Mouse (Mus musculus) lung, embryonic 16.5 days (tissue): ENCODE measurements at regions not wholly inside any gene's neighbourhood (a gene's known extent, or its start where the extent isn't known, plus 50 kb on each side); places are given as distances from the start of the nearest gene placed in this dataset.

Experiments
- ATAC-seq: fragments of 200-750 bp; cut with Nextera tagmentation; 2 replicates; pipeline ENCODE4 v1.8.0; 2017; ENCODE audit warnings: low read depth, mild to moderate bottlenecking, moderate library complexity
- H3K27ac ChIP-seq: fragments of 300-500 bp; sonication (generic); 2 replicates; pipeline ENCODE4 v1.5.1; 2014; ENCODE audit warnings: mild to moderate bottlenecking, control low read depth, low read length
- H3K27me3 ChIP-seq: fragments of 300-500 bp; sonication (generic); 2 replicates; pipeline ENCODE4 v1.6.1; 2014; ENCODE audit warnings: low read depth, low read length, mixed read lengths; ENCODE audit not compliant: control insufficient read depth, insufficient read depth
- H3K36me3 ChIP-seq: fragments of 300-500 bp; sonication (generic); 2 replicates; pipeline ENCODE4 v1.6.1; 2014; ENCODE audit warnings: low read length; ENCODE audit not compliant: control insufficient read depth, insufficient read depth
- H3K4me1 ChIP-seq: fragments of 300-500 bp; sonication (generic); replicated peaks from 2 replicates; pipeline ENCODE4 v1.6.1; 2014; ENCODE audit warnings: low read length, mixed read lengths; ENCODE audit not compliant: control insufficient read depth, insufficient read depth
- H3K4me2 ChIP-seq: fragments of 300-500 bp; sonication (generic); 2 replicates; pipeline ENCODE4 v1.6.1; 2014; ENCODE audit warnings: low read depth, low read length, control low read depth
- H3K4me3 ChIP-seq: fragments of 300-500 bp; sonication (generic); 2 replicates; pipeline ENCODE4 v1.5.1; 2014; ENCODE audit warnings: mild to moderate bottlenecking, low read length, control low read depth
- H3K9ac ChIP-seq: fragments of 300-500 bp; sonication (generic); 2 replicates; pipeline ENCODE4 v1.6.1; 2014; ENCODE audit warnings: low read length, control low read depth
- H3K9me3 ChIP-seq: fragments of 300-500 bp; sonication (generic); 2 replicates; pipeline ENCODE4 v1.6.1; 2016; ENCODE audit warnings: low read length; ENCODE audit not compliant: control insufficient read depth
- WGBS: fragments of 180-500 bp; shearing (Covaris S2); extraction: QIAGEN DNeasy Blood & Tissue Kit; methylation state at CpG from one replicate; pipeline ENCODE4 v1.1.7; 2014; 5-methylcytosine and 5-hydroxymethylcytosine counted together

- 62% methylated on average over 12 of the region's 12 CpGs for WGBS
- Histone ChIP-seq H3K27me3 (no peaks in the 10 kb centered on the region), H3K4me1 (no peaks in the 10 kb centered on the region), H3K4me2 (no peak overlapping the region), H3K9ac (no peak overlapping the region), H3K36me3 (no peaks in the 10 kb centered on the region), H3K9me3 (no peaks in the 10 kb centered on the region), H3K27ac (no peak overlapping the region), H3K4me3 (no peak overlapping the region)
- no peak for ATAC-seq
Observed at GRCm38 (mm10) chr3:34252730-34253337, 171.7 kb upstream of the Dnajc19 start.

GRCm38 (mm10) chr3:34242126-34242525 is 161.0 kb upstream of the Dnajc19 start:
- 87% methylated on average over 3 of the region's 3 CpGs for WGBS
- no peaks in the 10 kb centered on the region for H3K36me3 ChIP-seq
- H3K4me1 ChIP-seq: no peaks in the 10 kb centered on the region
- no peak for ATAC-seq
- no peak overlapping the region for H3K4me2 ChIP-seq
- no peaks in the 10 kb centered on the region for H3K27me3 ChIP-seq
- H3K9me3 ChIP-seq: no peaks in the 10 kb centered on the region
- no peak overlapping the region for H3K4me3 ChIP-seq
- H3K27ac ChIP-seq: no peak overlapping the region
- no peak overlapping the region for H3K9ac ChIP-seq

- Histone ChIP-seq H3K4me3 (no peak overlapping the region), H3K27me3 (no peaks in the 10 kb centered on the region), H3K27ac (no peak overlapping the region), H3K36me3 (no peaks in the 10 kb centered on the region), H3K4me1 (no peaks in the 10 kb centered on the region), H3K9ac (no peak overlapping the region), H3K9me3 (no peaks in the 10 kb centered on the region), H3K4me2 (no peak overlapping the region)
- 67% methylated on average over 2 of the region's 2 CpGs for WGBS
- no peak for ATAC-seq
Observed at GRCm38 (mm10) chr3:34239978-34240377, 158.9 kb upstream of the Dnajc19 start.

DNA sequence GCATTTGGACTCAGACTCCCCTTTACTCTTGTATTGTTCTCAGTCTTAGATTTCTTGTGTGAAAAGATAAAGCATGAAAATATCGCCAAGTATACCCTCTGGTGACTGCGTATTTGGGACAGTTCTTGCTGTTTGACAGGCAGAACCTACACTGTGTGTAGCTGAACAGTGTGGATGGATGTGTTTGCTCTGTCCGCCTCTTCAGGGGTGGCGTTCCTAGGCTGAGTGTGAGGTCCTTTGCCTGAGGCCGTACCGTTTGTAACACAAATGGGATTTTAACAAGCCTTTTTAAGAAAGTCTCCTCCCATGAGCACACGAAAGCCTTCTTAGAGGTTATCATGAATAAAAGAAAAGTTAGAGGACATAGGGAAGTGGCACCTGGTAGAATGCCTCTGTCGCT is 153.3 kb upstream of the Dnajc19 start:
- no peak overlapping the region for H3K9ac ChIP-seq
- 41% methylated on average over 8 of the region's 8 CpGs for WGBS
- H3K27me3 ChIP-seq: no peaks in the 10 kb centered on the region
- no peaks in the 10 kb centered on the region for H3K36me3 ChIP-seq
- no peaks in the 10 kb centered on the region for H3K9me3 ChIP-seq
- ATAC-seq: no peak
- no peak overlapping the region for H3K27ac ChIP-seq
- H3K4me1 ChIP-seq: no peaks in the 10 kb centered on the region
- H3K4me2 ChIP-seq: no peak overlapping the region
- no peak overlapping the region for H3K4me3 ChIP-seq

DNA sequence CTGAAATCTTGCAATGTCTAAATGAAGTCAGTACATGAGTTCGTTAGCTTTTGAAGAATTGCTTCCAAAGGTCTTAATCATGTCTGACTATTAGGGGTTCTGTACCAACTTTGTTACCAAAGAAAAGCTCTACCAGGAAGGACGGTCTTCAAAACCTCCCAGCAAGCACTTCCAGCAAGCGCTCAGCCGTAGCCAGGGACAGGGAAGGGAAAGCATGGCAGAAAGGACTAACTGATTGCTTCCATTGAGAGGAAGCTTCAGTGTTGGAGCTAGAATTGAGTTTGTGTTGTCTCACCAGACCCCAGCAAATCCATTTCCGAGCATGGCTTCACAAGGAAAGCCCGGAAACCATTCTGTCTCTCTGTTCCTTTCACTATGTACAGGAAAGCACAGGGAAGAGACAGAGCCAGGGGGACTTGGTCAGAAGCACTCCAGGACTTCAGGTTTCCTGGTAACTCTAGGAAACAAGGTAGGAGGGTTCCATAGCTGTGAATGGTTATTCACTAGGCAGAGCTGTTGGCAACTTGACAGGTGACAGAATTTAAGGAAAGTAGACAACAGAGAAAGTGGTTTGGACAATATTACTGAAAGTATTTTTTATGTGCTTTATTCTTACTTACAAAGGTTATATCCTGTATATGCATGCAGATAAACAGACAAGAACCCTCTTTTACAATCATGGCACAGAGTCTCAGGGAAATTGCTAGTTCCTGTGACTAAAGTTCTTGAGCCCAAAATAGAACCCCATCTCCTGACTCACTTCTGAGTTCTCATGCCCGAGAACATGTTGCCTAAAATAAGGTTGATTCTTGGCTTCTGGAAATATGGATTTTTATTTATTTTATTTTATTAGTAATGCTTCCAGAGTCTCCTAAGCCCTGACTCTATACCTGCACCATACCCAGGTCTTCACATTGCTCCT is 151.5 kb upstream of the Dnajc19 start:
- Histone ChIP-seq H3K4me2 (no peak overlapping the region), H3K9me3 (no peaks in the 10 kb centered on the region), H3K9ac (no peak overlapping the region), H3K27ac (no peak overlapping the region), H3K27me3 (no peaks in the 10 kb centered on the region), H3K4me3 (no peak overlapping the region), H3K36me3 (no peaks in the 10 kb centered on the region), H3K4me1 (no peaks in the 10 kb centered on the region)
- no peak for ATAC-seq
- 81% methylated on average over 7 of the region's 7 CpGs for WGBS

DNA sequence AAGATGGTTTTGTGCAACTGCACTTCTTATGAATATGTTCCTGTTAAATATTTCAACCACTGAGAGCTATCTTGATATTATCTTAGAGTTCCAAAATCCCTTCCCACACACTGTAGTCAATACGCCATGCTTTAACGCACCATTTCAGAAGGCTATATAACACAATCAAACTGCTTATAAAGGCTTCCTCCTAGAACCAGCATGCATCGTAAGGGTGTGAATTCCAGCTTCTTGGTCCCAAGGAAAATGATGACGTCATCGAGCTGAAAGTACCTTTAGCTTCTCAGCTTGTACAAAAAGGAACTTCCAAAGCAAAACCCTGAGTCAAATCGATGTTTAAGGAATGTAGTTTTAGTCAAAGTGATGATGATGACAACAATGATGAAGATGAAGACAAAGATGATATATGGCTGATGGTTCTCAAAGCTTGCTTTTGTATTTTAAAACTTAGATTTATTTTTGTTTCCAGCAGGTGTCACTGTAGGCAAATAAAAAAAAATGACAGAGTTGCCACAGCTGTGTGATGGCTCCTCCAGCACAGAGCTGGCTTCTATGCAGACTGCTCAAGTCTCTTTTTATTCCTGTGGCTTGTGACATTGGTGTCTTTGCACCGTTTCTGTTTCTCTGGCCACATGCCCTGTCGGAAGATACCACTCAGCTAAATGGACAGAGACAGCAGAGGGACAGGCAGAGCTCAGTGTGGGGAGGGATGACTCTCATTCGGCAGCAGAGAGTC is 150.6 kb upstream of the Dnajc19 start:
- ATAC-seq: no peak
- Histone ChIP-seq H3K4me1 (no peaks in the 10 kb centered on the region), H3K36me3 (no peaks in the 10 kb centered on the region)

GRCm38 (mm10) chr3:34222291-34222690 is 141.2 kb upstream of the Dnajc19 start:
- Histone ChIP-seq H3K9me3 (no peaks in the 10 kb centered on the region), H3K4me2 (no peak overlapping the region), H3K36me3 (no peaks in the 10 kb centered on the region), H3K27ac (no peak overlapping the region), H3K4me1 (no peaks in the 10 kb centered on the region), H3K27me3 (no peaks in the 10 kb centered on the region), H3K4me3 (no peak overlapping the region), H3K9ac (no peak overlapping the region)
- 83% methylated on average over 10 of the region's 10 CpGs for WGBS
- no peak for ATAC-seq

More for the DNA sequence above, 150.6 kb upstream of the Dnajc19 start:
- WGBS: 61% methylated on average over 9 of the region's 9 CpGs
- Histone ChIP-seq H3K4me2 (no peak overlapping the region), H3K27me3 (no peaks in the 10 kb centered on the region), H3K27ac (no peak overlapping the region), H3K9me3 (no peaks in the 10 kb centered on the region), H3K9ac (no peak overlapping the region), H3K4me3 (no peak overlapping the region)

- H3K27me3 ChIP-seq: no peaks in the 10 kb centered on the region
- WGBS: 76% methylated on average over 10 of the region's 10 CpGs
- H3K9me3 ChIP-seq: no peaks in the 10 kb centered on the region
- H3K4me3 ChIP-seq: no peak overlapping the region
- no peak for ATAC-seq
- H3K36me3 ChIP-seq: no peaks in the 10 kb centered on the region
- H3K4me1 ChIP-seq: no peaks in the 10 kb centered on the region
- H3K27ac ChIP-seq: no peak overlapping the region
- H3K4me2 ChIP-seq: no peak overlapping the region
- H3K9ac ChIP-seq: no peak overlapping the region
Observed at GRCm38 (mm10) chr3:34219741-34220310, 138.7 kb upstream of the Dnajc19 start.

DNA sequence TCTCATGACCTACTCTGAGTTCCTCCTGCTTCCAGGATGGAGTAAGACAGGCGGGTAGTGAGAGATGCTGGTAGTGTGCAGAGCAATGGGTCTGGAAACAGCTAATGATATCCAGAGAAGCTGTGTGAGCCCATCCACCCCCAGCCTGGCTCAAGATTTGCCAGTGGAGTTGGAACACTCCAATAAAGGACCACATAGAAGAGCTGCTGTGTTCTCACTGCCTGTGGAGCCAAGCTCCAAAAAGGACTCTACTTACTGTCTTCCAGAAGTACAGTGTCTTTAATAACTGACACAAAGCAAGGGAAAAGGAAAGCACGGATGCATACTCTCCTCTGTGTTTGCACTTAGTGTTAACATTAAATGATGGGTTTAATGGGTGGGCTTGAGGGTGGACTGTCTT is 138.0 kb upstream of the Dnajc19 start:
- Histone ChIP-seq H3K4me1 (no peaks in the 10 kb centered on the region), H3K9ac (no peak overlapping the region), H3K36me3 (no peaks in the 10 kb centered on the region), H3K9me3 (no peaks in the 10 kb centered on the region), H3K27me3 (no peaks in the 10 kb centered on the region), H3K4me2 (no peak overlapping the region), H3K4me3 (no peak overlapping the region), H3K27ac (no peak overlapping the region)
- ATAC-seq: no peak
- 58% methylated on average over 2 of the region's 2 CpGs for WGBS
